Mouse (Mus musculus): Measurements from ENCODE around the gene Osbpl6. TPM values are rescaled to one million over a fixed set of nuclear protein-coding genes. Genes with fewer than 3 reads are reported as not detected.

Osbpl6 gene
- polyA plus RNA-seq, 1 experiment = 23.5 TPM

GRCm38 (mm10) chr2:76417446-76418141 is 11.3 kb downstream of the Osbpl6 start:
- TF ChIP-seq CTCF (IDR thresholded peaks at IDR 0.05; ENCODE audit: extremely low read depth, insufficient read depth, low read length) (no peak), POLR2A (IDR thresholded peaks at IDR 0.05; ENCODE audit: extremely low read depth, insufficient read depth, low read length) (no peak)

DNA sequence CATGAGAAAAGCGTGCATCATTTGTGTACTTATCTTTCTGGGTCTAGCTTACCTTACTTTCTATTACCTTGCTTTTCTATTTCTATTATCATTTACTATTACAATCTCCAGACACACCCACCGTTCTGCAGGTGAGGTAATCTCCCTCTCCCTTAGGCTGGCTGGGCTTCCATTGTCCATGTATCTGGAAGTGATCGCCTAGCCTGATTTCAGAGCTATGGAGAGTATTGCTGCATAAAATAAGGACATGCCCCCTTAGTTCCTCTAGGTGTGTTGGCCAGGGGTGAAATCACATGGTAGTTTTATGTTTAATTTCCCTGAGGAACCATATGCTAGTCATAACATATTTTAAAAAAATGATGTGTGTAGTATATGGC is 11.8 kb downstream of the Osbpl6 start:
- Histone ChIP-seq H3K4me1 (ENCODE audit: control insufficient read depth, insufficient read depth, low read length) (no peaks in the 10 kb centered on the region; the same call in 1 of the 2 replicates), H3K27ac (ENCODE audit: insufficient read depth, low read length) (no peak overlapping the region), H3K4me3 (ENCODE audit: insufficient read depth, low read length) (no peak overlapping the region)
- TF ChIP-seq POLR2A (IDR thresholded peaks at IDR 0.05; ENCODE audit: extremely low read depth, insufficient read depth, low read length) = no peak
- TF ChIP-seq CTCF (IDR thresholded peaks at IDR 0.05; ENCODE audit: extremely low read depth, insufficient read depth, low read length) = no peak

More at GRCm38 (mm10) chr2:76417446-76418141, 11.3 kb downstream of the Osbpl6 start:
- Histone ChIP-seq H3K4me1 (ENCODE audit: control insufficient read depth, insufficient read depth, low read length) (no peaks in the 10 kb centered on the region; the same call in 1 of the 2 replicates), H3K27ac (ENCODE audit: insufficient read depth, low read length) (no peak overlapping the region), H3K4me3 (ENCODE audit: insufficient read depth, low read length) (no peak overlapping the region)

GRCm38 (mm10) chr2:76421411-76421924 is 15.2 kb downstream of the Osbpl6 start:
- Histone ChIP-seq H3K4me1 (ENCODE audit: control insufficient read depth, insufficient read depth, low read length) (no peaks in the 10 kb centered on the region; the same call in 1 of the 2 replicates), H3K27ac (ENCODE audit: insufficient read depth, low read length) (no peak overlapping the region), H3K4me3 (ENCODE audit: insufficient read depth, low read length) (no peak overlapping the region)
- no peak for TF ChIP-seq POLR2A (IDR thresholded peaks at IDR 0.05; ENCODE audit: extremely low read depth, insufficient read depth, low read length)
- TF ChIP-seq CTCF (IDR thresholded peaks at IDR 0.05; ENCODE audit: extremely low read depth, insufficient read depth, low read length) = no peak

- no peak overlapping the region for H3K4me3 ChIP-seq (ENCODE audit: insufficient read depth, low read length)
- peaks cover 4% of the 10 kb centered on the region for H3K4me1 ChIP-seq (ENCODE audit: control insufficient read depth, insufficient read depth, low read length)
- H3K27ac ChIP-seq (ENCODE audit: insufficient read depth, low read length) = no peak overlapping the region
- TF ChIP-seq POLR2A (IDR thresholded peaks at IDR 0.05; ENCODE audit: extremely low read depth, insufficient read depth, low read length) (no peak), CTCF (IDR thresholded peaks at IDR 0.05; ENCODE audit: extremely low read depth, insufficient read depth, low read length) (no peak)
Observed at GRCm38 (mm10) chr2:76426816-76427215, 20.5 kb downstream of the Osbpl6 start.

DNA sequence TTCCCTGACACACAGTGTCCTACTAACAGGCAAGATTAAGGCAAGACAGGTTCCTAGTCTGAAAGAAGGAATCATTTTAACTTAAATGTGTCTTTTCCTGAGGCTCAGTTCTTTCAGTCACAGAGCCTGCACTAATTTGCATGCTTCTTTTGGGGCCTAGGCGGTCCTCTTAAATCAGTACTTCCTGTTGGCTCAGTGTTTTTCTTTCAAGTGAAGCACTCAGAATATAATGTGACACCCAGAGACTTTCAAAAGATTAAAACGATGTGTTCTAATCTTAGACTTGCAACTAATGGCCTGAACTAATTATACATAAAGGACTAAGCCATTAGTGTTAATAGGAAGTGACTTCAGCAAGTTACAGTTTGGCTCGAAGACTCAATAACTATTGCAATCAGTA is 23.0 kb downstream of the Osbpl6 start:
- no peak for TF ChIP-seq CTCF (IDR thresholded peaks at IDR 0.05; ENCODE audit: extremely low read depth, insufficient read depth, low read length)
- no peak for TF ChIP-seq POLR2A (IDR thresholded peaks at IDR 0.05; ENCODE audit: extremely low read depth, insufficient read depth, low read length)
- Histone ChIP-seq H3K4me3 (ENCODE audit: insufficient read depth, low read length) (no peak overlapping the region), H3K4me1 (ENCODE audit: control insufficient read depth, insufficient read depth, low read length) (peaks cover 6% of the 10 kb centered on the region), H3K27ac (ENCODE audit: insufficient read depth, low read length) (no peak overlapping the region)

GRCm38 (mm10) chr2:76429855-76430254 is 23.5 kb downstream of the Osbpl6 start:
- Histone ChIP-seq H3K4me3 (ENCODE audit: insufficient read depth, low read length) (no peak overlapping the region), H3K27ac (ENCODE audit: insufficient read depth, low read length) (no peak overlapping the region)
- TF ChIP-seq POLR2A (IDR thresholded peaks at IDR 0.05; ENCODE audit: extremely low read depth, insufficient read depth, low read length) (no peak), CTCF (IDR thresholded peaks at IDR 0.05; ENCODE audit: extremely low read depth, insufficient read depth, low read length) (no peak)

GRCm38 (mm10) chr2:76430539-76430938 is 24.2 kb downstream of the Osbpl6 start:
- Histone ChIP-seq H3K27ac (ENCODE audit: insufficient read depth, low read length) (no peak overlapping the region), H3K4me1 (ENCODE audit: control insufficient read depth, insufficient read depth, low read length) (peaks cover 6% of the 10 kb centered on the region), H3K4me3 (ENCODE audit: insufficient read depth, low read length) (no peak overlapping the region)
- TF ChIP-seq CTCF (IDR thresholded peaks at IDR 0.05; ENCODE audit: extremely low read depth, insufficient read depth, low read length) = no peak
- no peak for TF ChIP-seq POLR2A (IDR thresholded peaks at IDR 0.05; ENCODE audit: extremely low read depth, insufficient read depth, low read length)

More at GRCm38 (mm10) chr2:76429855-76430254, 23.5 kb downstream of the Osbpl6 start:
- peaks cover 6% of the 10 kb centered on the region for H3K4me1 ChIP-seq (ENCODE audit: control insufficient read depth, insufficient read depth, low read length)

GRCm38 (mm10) chr2:76434224-76434623 is 27.9 kb downstream of the Osbpl6 start:
- H3K4me3 ChIP-seq (ENCODE audit: insufficient read depth, low read length) = no peak overlapping the region
- H3K27ac ChIP-seq (ENCODE audit: insufficient read depth, low read length) = no peak overlapping the region
- TF ChIP-seq CTCF (IDR thresholded peaks at IDR 0.05; ENCODE audit: extremely low read depth, insufficient read depth, low read length) = no peak
- TF ChIP-seq POLR2A (IDR thresholded peaks at IDR 0.05; ENCODE audit: extremely low read depth, insufficient read depth, low read length) = no peak
- H3K4me1 ChIP-seq (ENCODE audit: control insufficient read depth, insufficient read depth, low read length) = peaks cover 6% of the 10 kb centered on the region

GRCm38 (mm10) chr2:76435667-76436239 is 29.4 kb downstream of the Osbpl6 start:
- no peak overlapping the region for H3K27ac ChIP-seq (ENCODE audit: insufficient read depth, low read length)
- TF ChIP-seq CTCF (IDR thresholded peaks at IDR 0.05; ENCODE audit: extremely low read depth, insufficient read depth, low read length) (no peak), POLR2A (IDR thresholded peaks at IDR 0.05; ENCODE audit: extremely low read depth, insufficient read depth, low read length) (no peak)
- peaks cover 2% of the 10 kb centered on the region for H3K4me1 ChIP-seq (ENCODE audit: control insufficient read depth, insufficient read depth, low read length)
- no peak overlapping the region for H3K4me3 ChIP-seq (ENCODE audit: insufficient read depth, low read length)

DNA sequence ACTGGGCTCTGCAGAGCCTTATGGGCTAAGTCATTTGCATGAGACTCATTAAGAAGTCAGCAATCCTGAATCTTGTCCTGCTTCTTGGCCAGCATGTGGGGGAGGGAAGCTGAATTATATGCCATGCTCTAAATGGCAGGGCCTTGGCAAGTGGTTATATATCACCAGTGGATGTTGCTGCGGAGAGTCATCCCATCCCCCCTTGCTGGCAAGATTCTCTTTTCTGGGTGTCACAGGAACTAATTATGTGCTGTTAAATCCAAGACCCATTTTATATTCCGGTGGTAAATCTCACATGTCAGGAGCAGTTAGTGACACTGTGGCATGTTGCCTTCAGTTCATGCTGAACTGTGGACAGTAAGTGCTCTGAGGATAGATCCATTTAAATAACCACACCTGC is 31.1 kb downstream of the Osbpl6 start:
- H3K27ac ChIP-seq (ENCODE audit: insufficient read depth, low read length) = no peak overlapping the region
- H3K4me3 ChIP-seq (ENCODE audit: insufficient read depth, low read length) = no peak overlapping the region
- peaks cover 1% of the 10 kb centered on the region for H3K4me1 ChIP-seq (ENCODE audit: control insufficient read depth, insufficient read depth, low read length)
- TF ChIP-seq CTCF (IDR thresholded peaks at IDR 0.05; ENCODE audit: extremely low read depth, insufficient read depth, low read length) (no peak), POLR2A (IDR thresholded peaks at IDR 0.05; ENCODE audit: extremely low read depth, insufficient read depth, low read length) (no peak)

Data from cortical plate, adult 2 months (tissue).